Mouse (Mus musculus) monocyte, adult 5-6 weeks (primary cell): ENCODE data around the gene Afg1l. TPM values are rescaled to one million over a fixed set of nuclear protein-coding genes. Genes with fewer than 3 reads are reported as not detected.

ENCODE experiments used
- ATAC-seq: fragments of 153-309, 156-312 bp; replicated peaks from 2 replicates; pipeline ENCODE4 v1.8.0; 2017; ENCODE audit warnings: mild to moderate bottlenecking; ENCODE audit not compliant: low TSS enrichment, insufficient number of reproducible peaks, severe bottlenecking, poor library complexity, low FRiP score
- total RNA-seq: library from RNA; stranded (forward); fragments of 200-1000, 200-491, 200-594 nt; gene quantifications from 3 replicates; pipeline ENCODE4 v1.2.3, GENCODE M21; 2017

Gene Afg1l
- total RNA-seq, 1 experiment from 2014 or later = 9.6 TPM

GRCm38 (mm10) chr10:42488606-42489296 is 10.4 kb upstream of the Afg1l start:
- no peak for ATAC-seq

GRCm38 (mm10) chr10:42480719-42481118 is 2.4 kb upstream of the Afg1l start:
- no peak for ATAC-seq

- peak; percentile 18 for ATAC-seq
Observed at GRCm38 (mm10) chr10:42477550-42478340, 620 bp downstream of the Afg1l start.

- ATAC-seq = no peak
Observed at GRCm38 (mm10) chr10:42476774-42477475, 1.4 kb downstream of the Afg1l start.

GRCm38 (mm10) chr10:42474946-42475514 is 3.3 kb downstream of the Afg1l start:
- no peak for ATAC-seq

GRCm38 (mm10) chr10:42464805-42465204 is 13.6 kb downstream of the Afg1l start:
- ATAC-seq = no peak

GRCm38 (mm10) chr10:42464224-42464623 is 14.1 kb downstream of the Afg1l start:
- ATAC-seq = no peak

GRCm38 (mm10) chr10:42457557-42458191 is 20.7 kb downstream of the Afg1l start:
- ATAC-seq = no peak

- no peak for ATAC-seq
Observed at GRCm38 (mm10) chr10:42455981-42456380, 22.4 kb downstream of the Afg1l start.

GRCm38 (mm10) chr10:42454690-42455089 is 23.7 kb downstream of the Afg1l start:
- ATAC-seq = no peak

GRCm38 (mm10) chr10:42454266-42454665 is 24.1 kb downstream of the Afg1l start:
- no peak for ATAC-seq

GRCm38 (mm10) chr10:42449672-42450071 is 28.7 kb downstream of the Afg1l start:
- ATAC-seq = no peak

- ATAC-seq = no peak
Observed at GRCm38 (mm10) chr10:42448371-42448770, 30.0 kb downstream of the Afg1l start.

GRCm38 (mm10) chr10:42446145-42446544 is 32.2 kb downstream of the Afg1l start:
- no peak for ATAC-seq

GRCm38 (mm10) chr10:42436842-42437805 is 41.2 kb downstream of the Afg1l start:
- peak; percentile 73 for ATAC-seq

- no peak for ATAC-seq
Observed at GRCm38 (mm10) chr10:42417530-42418174, 60.7 kb downstream of the Afg1l start.

GRCm38 (mm10) chr10:42415821-42416470 is 62.4 kb downstream of the Afg1l start:
- ATAC-seq = no peak
